Mouse (Mus musculus): ENCODE measurements around the gene Slpi.

DNA sequence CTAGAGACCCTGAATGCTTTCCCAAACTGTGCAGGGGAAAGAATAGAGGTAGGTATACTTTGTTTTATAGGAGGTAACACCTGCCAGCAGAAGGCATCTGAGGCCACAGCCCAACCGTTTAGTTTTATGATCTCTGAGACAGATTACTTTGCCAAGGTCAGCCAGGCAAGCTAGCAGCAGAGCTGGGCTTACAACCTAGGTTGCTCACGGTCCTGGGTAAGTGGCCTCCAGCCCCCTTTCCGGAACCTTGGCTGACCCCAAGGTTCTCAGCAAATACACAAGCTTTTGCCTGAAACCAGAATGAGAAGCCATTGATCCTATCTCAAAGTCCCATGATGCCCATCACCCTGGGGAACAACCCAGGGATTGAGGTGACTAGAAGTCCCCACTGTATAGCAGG is 45.8 kb upstream of the Slpi start:
- no peak for TF ChIP-seq CTCF (IDR thresholded peaks at IDR 0.05; ENCODE audit: control insufficient read depth, insufficient read depth, insufficient read length)
- no peak for TF ChIP-seq FOSL1 (IDR thresholded peaks at IDR 0.05; ENCODE audit: insufficient read depth, low read length, poor library complexity, severe bottlenecking)
- no peak for TF ChIP-seq USF1 (IDR thresholded peaks at IDR 0.05; ENCODE audit: low read depth)
- TF ChIP-seq CEBPB (IDR thresholded peaks at IDR 0.05; ENCODE audit: low read depth): no peak
- no peak for TF ChIP-seq MAX (IDR thresholded peaks at IDR 0.05)
